Mouse (Mus musculus): ENCODE measurements around the gene Mark2. TPM values are rescaled to one million over a fixed set of nuclear protein-coding genes. Genes with fewer than 3 reads are reported as not detected.
A peak's percentile ranks its signal among the peaks of the same experiment; 100 is the strongest.

Gene Mark2
- polyA plus RNA-seq, 1 experiment from 2014 or later: 47.2 TPM

DNA sequence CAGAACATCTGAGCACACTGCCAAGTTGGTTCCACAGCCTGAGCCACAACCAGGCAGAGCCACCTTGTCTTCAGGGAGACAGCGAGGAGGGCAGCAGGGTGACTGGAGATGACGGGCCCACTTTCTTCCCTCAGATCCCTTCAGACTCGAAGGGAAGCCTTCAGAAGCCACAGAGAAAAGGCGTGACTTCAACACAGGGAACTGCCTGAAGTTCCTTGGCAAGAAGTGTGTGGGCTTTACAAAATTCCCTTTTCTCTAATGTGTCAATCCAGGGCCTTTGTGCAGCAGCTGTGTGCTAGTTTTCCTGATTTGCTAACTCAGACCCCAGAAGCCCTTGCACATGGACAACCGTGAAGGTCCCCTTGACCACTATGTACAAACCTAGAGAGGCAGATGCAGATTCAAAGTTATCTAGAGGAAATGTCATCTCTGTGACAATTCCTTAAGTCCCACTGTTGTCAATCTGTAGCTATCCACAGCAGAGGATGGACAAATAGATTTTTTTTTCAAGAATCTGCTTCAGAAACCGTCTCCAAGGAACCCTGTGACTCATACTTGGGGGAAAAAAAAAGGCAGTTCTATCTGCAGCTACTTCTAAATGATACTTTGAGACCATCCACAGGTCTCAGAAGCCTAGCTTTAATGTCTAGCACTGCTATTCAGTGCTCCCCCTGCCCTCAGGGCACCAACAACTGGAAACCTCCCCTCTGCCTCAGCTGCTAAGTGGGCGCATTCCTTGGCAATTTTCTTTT lies 49.5 kb downstream of the Mark2 start:
- Histone ChIP-seq H3K9ac (no peak overlapping the region), H3K9me3 (no peaks in the 10 kb centered on the region), H3K27ac (peak overlapping the region; percentile 66; the same call in 1 of the 2 replicates), H3K4me1 (peaks cover 49% of the 10 kb centered on the region), H3K36me3 (peaks cover 28% of the 10 kb centered on the region), H3K4me2 (no peak overlapping the region), H3K27me3 (no peaks in the 10 kb centered on the region), H3K4me3 (no peak overlapping the region)
- WGBS: 66% methylated on average over 7 of the region's 7 CpGs
- no peak for ATAC-seq (ENCODE audit: insufficient number of reproducible peaks, insufficient read depth, low FRiP score, low TSS enrichment, low read depth)

DNA sequence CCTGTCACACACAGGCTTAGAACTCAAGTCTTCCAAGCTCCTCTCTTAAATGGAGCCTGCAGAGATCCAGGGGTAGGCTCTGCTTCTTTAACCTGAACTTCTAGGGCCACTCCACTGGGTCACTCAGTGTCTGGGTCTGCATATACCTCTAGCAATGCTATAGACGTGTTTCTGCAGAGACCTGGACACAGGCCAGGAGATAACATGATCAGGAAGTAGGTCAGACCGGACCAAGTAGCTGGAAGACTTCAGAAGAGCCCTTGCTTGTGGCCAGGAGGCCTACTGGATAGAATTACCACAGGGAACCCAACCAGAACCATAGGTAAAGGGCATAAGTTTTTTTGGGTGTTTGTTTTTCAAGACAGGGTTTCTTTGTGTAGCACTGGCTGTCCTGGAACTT lies 51.9 kb downstream of the Mark2 start:
- no peak for ATAC-seq (ENCODE audit: insufficient number of reproducible peaks, insufficient read depth, low FRiP score, low TSS enrichment, low read depth)
- Histone ChIP-seq H3K4me1 (peaks cover 35% of the 10 kb centered on the region), H3K27ac (no peak overlapping the region), H3K9me3 (no peaks in the 10 kb centered on the region), H3K27me3 (no peaks in the 10 kb centered on the region), H3K9ac (no peak overlapping the region), H3K36me3 (peaks cover 45% of the 10 kb centered on the region), H3K4me3 (no peak overlapping the region), H3K4me2 (no peak overlapping the region)
- WGBS: 51% methylated on average over 2 of the region's 2 CpGs

DNA sequence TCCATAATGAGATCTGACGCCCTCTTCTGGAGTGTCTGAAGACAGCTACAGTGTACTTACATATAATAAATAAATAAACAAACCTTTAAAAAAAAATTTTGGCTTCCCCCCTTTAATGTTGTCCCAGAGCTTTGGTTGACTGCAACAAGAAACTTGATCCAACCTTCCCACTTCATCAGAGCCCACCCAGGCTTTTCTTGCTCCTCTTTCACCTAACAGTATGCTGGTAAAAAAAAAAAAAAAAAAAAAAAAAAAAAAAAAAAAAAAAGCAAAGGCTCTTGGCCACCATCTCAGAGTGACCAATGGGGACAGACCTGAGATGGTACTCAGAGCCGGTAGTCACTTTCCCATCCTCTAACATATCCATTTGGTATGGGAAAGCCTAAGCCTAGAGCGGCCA lies 53.4 kb downstream of the Mark2 start:
- H3K27ac ChIP-seq: no peak overlapping the region
- no peak overlapping the region for H3K4me3 ChIP-seq
- no peaks in the 10 kb centered on the region for H3K9me3 ChIP-seq
- H3K4me1 ChIP-seq: peaks cover 20% of the 10 kb centered on the region
- ATAC-seq (ENCODE audit: insufficient number of reproducible peaks, insufficient read depth, low FRiP score, low TSS enrichment, low read depth): no peak
- peaks cover 59% of the 10 kb centered on the region for H3K36me3 ChIP-seq
- no peak overlapping the region for H3K9ac ChIP-seq
- 81% methylated on average over 3 of the region's 3 CpGs for WGBS
- H3K4me2 ChIP-seq: no peak overlapping the region
- no peaks in the 10 kb centered on the region for H3K27me3 ChIP-seq

DNA sequence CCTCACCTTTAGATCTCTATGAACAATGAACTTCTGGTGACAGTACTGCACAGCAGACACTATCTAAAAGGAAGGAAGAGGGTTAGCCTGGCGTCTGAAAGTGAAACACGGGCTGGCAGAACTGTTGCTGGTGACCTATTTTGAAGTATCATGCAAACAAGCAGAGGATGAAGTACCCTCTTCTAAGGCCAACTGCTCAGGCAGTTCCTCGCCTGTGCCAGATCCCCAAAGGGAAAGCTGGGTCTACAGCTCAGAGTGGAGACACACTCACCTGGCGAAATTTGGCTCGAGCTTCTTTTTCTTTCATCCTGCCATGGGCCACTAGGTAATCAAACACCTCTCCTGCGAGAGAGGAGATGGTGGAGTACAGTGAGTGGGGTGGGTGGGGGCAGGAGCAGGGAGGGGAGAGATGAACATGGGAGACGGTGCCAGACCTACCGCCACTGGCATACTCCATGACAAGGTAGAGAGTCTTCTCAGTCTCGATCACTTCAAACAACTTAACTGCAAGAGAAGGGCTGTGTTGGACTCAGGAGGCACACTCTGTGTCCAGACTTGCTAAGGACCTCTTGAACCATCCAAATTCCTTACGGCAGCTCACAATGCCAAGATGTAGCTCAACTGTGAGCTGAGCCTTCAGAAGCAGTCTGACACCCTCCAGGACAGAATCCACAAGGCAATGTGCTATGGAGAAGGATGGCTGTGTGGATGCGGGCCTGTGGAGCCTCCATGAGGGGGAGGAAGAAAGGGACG lies 54.9 kb downstream of the Mark2 start:
- Histone ChIP-seq H3K36me3 (peaks cover 75% of the 10 kb centered on the region), H3K4me3 (no peak overlapping the region), H3K9me3 (no peaks in the 10 kb centered on the region), H3K27ac (no peak overlapping the region), H3K4me1 (0 out of 2 replicates have a peak, but pooled peaks cover 5% of the 10 kb centered on the region), H3K4me2 (no peak overlapping the region), H3K9ac (no peak overlapping the region), H3K27me3 (no peaks in the 10 kb centered on the region)
- 88% methylated on average over 12 of the region's 12 CpGs for WGBS
- no peak for ATAC-seq (ENCODE audit: insufficient number of reproducible peaks, insufficient read depth, low FRiP score, low TSS enrichment, low read depth)

DNA sequence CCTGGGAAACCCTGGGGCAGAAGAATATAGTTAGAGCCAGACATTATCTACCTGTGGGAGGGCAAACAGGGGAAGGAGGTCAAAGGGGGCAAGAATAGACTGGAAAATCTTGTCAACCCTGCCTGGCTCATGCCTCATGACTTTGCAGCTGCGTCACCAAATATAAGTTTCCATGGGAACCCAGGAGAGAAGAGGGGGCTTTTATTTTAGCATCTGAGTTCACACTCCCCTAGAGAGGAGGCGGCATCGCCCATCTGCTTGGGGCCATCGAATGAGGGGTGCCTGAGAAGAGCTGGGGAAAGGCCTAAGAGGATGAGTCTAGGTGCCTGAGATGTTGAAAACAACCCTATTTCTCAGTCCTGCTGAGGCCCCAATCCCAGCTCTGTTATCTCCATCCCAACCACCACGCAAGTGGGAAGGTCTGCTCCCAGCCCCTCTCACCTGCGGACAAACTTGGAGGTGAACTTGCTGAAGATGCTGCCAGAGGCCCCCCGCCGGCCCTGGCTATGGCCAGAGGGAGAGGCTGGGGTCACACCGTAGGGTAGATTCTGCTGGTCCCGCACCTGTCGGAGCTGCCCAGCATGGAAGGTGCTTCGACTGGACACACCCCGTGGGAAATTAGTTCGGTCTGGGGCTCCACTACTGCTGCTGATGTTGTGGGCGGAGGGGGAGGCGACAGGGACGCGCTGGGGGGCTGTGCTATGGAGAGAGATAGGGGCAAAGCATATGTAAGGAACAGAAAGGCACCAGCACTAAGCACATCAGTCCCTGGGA lies 60.9 kb downstream of the Mark2 start:
- no peak for ATAC-seq (ENCODE audit: insufficient number of reproducible peaks, insufficient read depth, low FRiP score, low TSS enrichment, low read depth)
- no peak overlapping the region for H3K27ac ChIP-seq
- WGBS: 88% methylated on average over 18 of the region's 18 CpGs

DNA sequence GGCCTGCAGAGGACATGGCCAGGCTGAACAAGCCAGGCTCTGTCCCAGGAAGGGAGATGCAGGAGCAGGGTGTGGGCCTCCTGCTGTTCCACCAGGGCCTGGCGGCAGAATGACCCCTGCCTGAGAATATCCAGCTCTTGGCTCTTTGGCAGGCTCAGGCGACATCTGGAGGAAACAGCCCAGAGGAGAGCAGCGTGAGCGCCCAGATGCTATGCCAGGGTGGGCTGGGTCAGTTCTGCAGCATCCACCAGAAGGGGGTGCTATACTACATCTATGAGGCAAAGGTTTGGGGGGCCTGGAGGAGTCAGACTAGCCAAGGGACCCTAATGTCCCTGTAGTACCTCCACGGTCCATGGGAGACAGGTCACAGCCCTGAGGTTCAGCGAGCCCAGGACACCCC lies 62.5 kb downstream of the Mark2 start:
- no peak for ATAC-seq (ENCODE audit: insufficient number of reproducible peaks, insufficient read depth, low FRiP score, low TSS enrichment, low read depth)
- Histone ChIP-seq H3K36me3 (peaks cover 98% of the 10 kb centered on the region), H3K9ac (peak overlapping the region; percentile 8; the same call in 1 of the 2 replicates), H3K9me3 (no peaks in the 10 kb centered on the region), H3K27me3 (no peaks in the 10 kb centered on the region), H3K4me2 (no peak overlapping the region), H3K4me1 (peaks cover 42% of the 10 kb centered on the region), H3K4me3 (no peak overlapping the region), H3K27ac (no peak overlapping the region; the same call in 1 of the 2 replicates)
- WGBS: 38% methylated on average over 6 of the region's 6 CpGs

More for the DNA sequence above, 60.9 kb downstream of the Mark2 start:
- H3K9ac ChIP-seq: peak overlapping the region; percentile 32
- H3K4me2 ChIP-seq: no peak overlapping the region
- H3K27me3 ChIP-seq: no peaks in the 10 kb centered on the region
- H3K4me1 ChIP-seq: peaks cover 28% of the 10 kb centered on the region
- no peaks in the 10 kb centered on the region for H3K9me3 ChIP-seq
- no peak overlapping the region for H3K4me3 ChIP-seq
- H3K36me3 ChIP-seq: peaks cover 98% of the 10 kb centered on the region

DNA sequence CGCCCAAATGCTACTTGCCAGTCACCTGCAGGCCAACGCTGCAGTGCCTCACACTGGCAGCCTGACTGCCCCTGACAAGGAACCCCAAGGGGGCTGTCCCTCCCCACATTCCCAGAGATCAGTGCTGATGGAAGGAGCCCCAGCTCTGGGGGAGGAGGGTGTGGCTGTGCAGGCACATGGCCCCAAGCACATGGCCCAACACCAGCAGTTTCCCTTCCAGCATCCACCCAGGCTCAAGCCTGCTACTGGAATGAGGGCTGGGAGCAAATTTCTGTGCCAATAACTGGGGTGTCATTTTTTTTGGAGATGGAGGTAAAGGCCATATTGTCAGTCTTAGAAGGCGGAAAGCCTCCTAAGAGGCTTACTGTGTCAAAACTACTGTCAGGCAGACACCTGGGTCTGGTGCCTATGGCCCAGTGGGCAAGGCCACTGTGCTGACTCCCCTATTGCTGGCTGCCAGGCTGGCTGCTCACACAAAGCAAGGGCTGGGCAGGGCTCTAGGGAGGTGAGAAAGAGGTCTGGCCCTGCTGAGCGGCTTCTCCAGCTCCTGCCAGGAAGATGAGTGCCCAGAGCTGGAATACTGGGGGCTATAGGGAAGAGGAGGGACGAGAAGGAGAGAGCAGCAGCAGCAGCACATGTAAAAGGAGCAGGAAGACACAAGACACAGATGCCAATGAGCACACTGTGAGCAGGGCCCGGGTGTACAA lies 63.3 kb downstream of the Mark2 start:
- peak overlapping the region; percentile 28; the same call in 1 of the 2 replicates for H3K27ac ChIP-seq
- H3K9me3 ChIP-seq: no peaks in the 10 kb centered on the region
- no peak for ATAC-seq (ENCODE audit: insufficient number of reproducible peaks, insufficient read depth, low FRiP score, low TSS enrichment, low read depth)
- peaks cover 98% of the 10 kb centered on the region for H3K36me3 ChIP-seq
- no peak overlapping the region for H3K4me3 ChIP-seq
- WGBS: 85% methylated on average over 6 of the region's 6 CpGs
- no peaks in the 10 kb centered on the region for H3K27me3 ChIP-seq
- H3K4me1 ChIP-seq: peaks cover 44% of the 10 kb centered on the region
- no peak overlapping the region for H3K9ac ChIP-seq
- no peak overlapping the region for H3K4me2 ChIP-seq

DNA sequence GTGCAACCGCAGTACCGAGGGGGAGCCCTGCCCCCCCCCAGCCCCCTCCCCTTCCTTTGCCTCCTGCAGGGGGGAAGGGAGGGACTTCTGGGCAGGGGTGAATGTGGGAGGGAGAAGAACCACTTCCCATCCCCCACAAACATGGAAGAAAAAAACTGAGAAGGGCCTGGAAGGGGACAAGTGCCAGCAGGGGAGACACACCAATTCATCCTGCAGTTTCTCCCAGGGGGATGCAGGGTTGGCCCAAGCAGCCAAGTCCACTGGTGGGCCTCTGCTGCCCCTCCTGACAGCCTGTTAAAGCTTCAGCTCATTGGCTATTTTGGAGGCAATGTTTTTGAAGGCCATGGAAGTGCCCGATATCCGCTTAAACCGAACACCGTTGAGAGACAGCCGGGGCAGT lies 64.9 kb downstream of the Mark2 start:
- peaks cover 44% of the 10 kb centered on the region for H3K4me1 ChIP-seq
- H3K9ac ChIP-seq: no peak overlapping the region
- H3K27ac ChIP-seq: peak overlapping the region; percentile 85; the same call in 1 of the 2 replicates
- peaks cover 98% of the 10 kb centered on the region for H3K36me3 ChIP-seq
- no peaks in the 10 kb centered on the region for H3K27me3 ChIP-seq
- H3K4me3 ChIP-seq: no peak overlapping the region
- WGBS: 63% methylated on average over 7 of the region's 7 CpGs
- H3K9me3 ChIP-seq: no peaks in the 10 kb centered on the region
- ATAC-seq (ENCODE audit: insufficient number of reproducible peaks, insufficient read depth, low FRiP score, low TSS enrichment, low read depth): no peak
- no peak overlapping the region for H3K4me2 ChIP-seq

DNA sequence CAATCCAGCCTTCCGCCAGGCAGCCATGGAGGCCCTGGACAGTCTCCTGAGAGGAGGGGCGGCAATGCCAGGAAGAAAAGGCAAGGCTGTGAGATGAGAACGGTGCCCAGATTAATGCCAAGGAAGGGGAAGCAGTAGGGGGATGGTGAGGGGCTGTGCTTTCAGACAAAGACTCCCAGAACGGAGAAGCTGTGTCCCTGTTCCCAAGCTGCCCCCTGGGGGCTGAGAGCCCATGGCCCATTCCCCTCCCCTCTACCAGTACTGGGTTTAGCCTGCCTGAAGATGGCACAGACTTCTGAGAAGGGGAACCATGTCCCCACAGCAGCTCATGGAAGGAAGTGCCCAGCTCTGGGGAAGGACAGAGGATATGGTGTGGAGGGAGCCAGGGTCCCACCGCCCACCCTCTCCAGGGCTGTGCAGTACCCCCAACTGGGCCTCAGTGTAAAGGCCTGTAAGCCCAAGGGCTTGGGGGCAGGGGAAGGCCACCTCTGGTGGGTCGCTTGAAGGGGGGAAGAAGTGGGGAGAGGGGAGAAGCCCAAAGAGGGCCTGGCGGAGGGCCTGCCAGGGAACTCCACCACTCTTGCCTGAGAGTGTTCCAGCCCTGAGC lies 65.5 kb downstream of the Mark2 start:
- H3K9ac ChIP-seq: peak overlapping the region; percentile 52
- peak overlapping the region; percentile 85 for H3K27ac ChIP-seq
- peaks cover 98% of the 10 kb centered on the region for H3K36me3 ChIP-seq
- WGBS: 48% methylated on average over 7 of the region's 7 CpGs
- H3K4me2 ChIP-seq: no peak overlapping the region
- no peak overlapping the region for H3K4me3 ChIP-seq
- no peaks in the 10 kb centered on the region for H3K9me3 ChIP-seq
- peak; percentile 22; the same call in 1 of the 2 replicates for ATAC-seq (ENCODE audit: insufficient number of reproducible peaks, insufficient read depth, low FRiP score, low TSS enrichment, low read depth)
- no peaks in the 10 kb centered on the region for H3K27me3 ChIP-seq
- peaks cover 44% of the 10 kb centered on the region for H3K4me1 ChIP-seq

DNA sequence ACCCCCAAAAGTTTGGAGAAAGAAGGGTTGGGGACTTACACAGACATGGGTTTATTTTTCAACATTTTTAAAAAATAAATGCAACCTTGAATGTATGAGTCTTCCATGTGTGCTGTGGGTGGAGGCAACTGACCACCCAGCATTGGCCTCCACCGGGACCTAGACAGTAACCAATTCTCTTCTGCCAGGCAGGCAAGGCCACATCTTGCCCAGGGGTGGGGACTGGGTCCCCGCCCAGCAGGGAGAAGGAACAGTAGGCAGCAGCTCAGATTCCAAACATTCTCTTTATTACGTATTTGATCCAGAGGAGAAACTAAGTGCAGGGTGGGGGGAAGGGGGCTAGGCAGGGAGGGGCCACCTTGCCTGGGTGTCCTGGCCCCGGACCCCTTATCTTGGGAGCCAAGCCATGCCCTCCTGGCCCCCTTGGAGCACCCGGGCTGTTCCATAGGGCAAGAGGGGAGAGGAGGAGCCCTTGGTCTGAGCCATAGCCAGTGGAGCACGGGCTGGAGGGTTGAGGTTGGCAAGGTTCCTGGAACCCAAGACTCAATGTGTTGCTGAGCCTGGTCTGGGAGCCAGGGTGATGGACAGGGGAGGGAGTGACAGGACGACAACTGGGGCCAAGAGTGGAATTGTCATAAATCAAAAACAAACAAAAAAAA lies 66.4 kb downstream of the Mark2 start:
- H3K27ac ChIP-seq: peak overlapping the region; percentile 68
- no peaks in the 10 kb centered on the region for H3K27me3 ChIP-seq
- no peak overlapping the region for H3K4me3 ChIP-seq
- H3K4me1 ChIP-seq: peaks cover 44% of the 10 kb centered on the region
- no peaks in the 10 kb centered on the region for H3K9me3 ChIP-seq
- no peak overlapping the region for H3K4me2 ChIP-seq
- H3K36me3 ChIP-seq: peaks cover 98% of the 10 kb centered on the region
- peak overlapping the region; percentile 54; the same call in 1 of the 2 replicates for H3K9ac ChIP-seq
- no peak for ATAC-seq (ENCODE audit: insufficient number of reproducible peaks, insufficient read depth, low FRiP score, low TSS enrichment, low read depth)
- WGBS: 40% methylated on average over 7 of the region's 7 CpGs

Measured in embryonic facial prominence, embryonic 13.5 days (tissue).